7 mouse cellular contexts compared by ENCODE assay signal in the genomic region with DNA sequence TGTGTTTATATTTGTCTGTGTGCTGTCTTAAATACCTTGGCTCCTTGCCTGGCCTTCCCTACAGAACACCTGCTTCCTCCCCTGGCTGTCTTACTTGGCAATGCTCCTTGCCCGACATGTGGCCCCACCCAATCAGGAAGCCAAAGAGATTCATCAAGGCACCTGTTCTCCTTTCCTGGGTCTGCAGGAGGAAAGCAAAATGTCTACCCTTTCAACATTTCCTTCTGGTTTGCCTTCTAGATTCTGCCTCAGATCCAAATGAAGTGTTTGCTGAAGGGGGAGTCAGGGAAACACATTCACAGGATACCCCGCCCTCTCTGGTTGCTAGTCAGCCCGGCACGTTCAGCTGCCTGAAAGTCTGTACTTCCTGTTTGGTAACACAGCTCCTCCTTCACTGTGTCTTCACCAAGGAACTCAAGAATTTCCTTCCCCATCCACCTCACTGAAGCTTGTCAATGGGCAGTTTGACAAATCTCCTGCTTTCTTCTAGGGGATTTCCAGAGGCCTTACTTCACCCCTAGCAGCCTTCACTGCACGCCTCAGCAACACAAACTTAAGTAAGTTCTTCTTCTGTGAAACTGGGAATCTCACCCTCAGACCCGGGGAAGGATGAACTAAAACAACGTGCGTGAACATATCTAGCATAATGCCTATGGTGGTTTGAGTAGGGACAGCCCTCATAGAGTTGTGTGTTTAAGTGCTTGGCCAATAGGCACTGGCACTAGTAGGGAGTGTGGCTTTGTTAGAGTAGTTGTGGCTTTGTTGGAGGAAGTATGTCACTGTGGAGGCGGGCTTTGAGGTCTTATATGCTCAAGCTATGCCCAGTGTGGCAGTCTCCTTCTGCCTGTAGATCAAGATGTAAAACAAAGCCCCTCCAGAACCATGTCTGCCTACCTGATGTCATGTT. TPM values are rescaled to one million over a fixed set of nuclear protein-coding genes. Genes with fewer than 3 reads are reported as not detected.
DNase-seq lines count a peak whose midpoint lies in the region; ATAC-seq lines count a peak whose summit lies in the region.

No protein-coding gene starts in this region.

- WGBS in kidney, embryonic 14.5 days, result 83% methylated on average over 9 of the region's 9 CpGs
- 93% methylated on average over 9 of the region's 9 CpGs for WGBS in midbrain, embryonic 13.5 days

- no peaks in the 10 kb centered on the region for H3K9me3 ChIP-seq in kidney, embryonic 14.5 days (ENCODE audit: control insufficient read depth, low read length)
- H3K9me3 ChIP-seq in midbrain, embryonic 13.5 days, result no peaks in the 10 kb centered on the region

- peak; percentile 80 for DNase-seq in 416B (ENCODE audit: low read depth)
- peak; percentile 86 for DNase-seq in CD4-positive helper T cell, adult 2 months (ENCODE audit: low read depth, low spot score)
- peak; percentile 70 to 80 for DNase-seq in cerebellum, postnatal 25 days
- peak; percentile 58 to 76 for DNase-seq in monocyte, adult 2 months (ENCODE audit: low read depth in 1 of 2, low spot score in 2 of 2)
- no peak for DNase-seq in left cerebral cortex, postnatal 36 days (ENCODE audit: low spot score in 2 of 2)

- no peak overlapping the region for H3K9ac ChIP-seq in kidney, embryonic 14.5 days (ENCODE audit: low read depth, low read length)
- H3K9ac ChIP-seq in midbrain, embryonic 13.5 days (replicated peaks), result no peak overlapping the region

- H3K4me2 ChIP-seq in kidney, embryonic 14.5 days (replicated peaks; ENCODE audit: low read depth, low read length), result no peak overlapping the region
- H3K4me2 ChIP-seq in midbrain, embryonic 13.5 days (replicated peaks), result no peak overlapping the region

- H3K4me3 ChIP-seq in kidney, embryonic 14.5 days (ENCODE audit: low read length), result no peak overlapping the region
- no peak overlapping the region for H3K4me3 ChIP-seq in midbrain, embryonic 13.5 days (replicated peaks)

- H3K4me1 ChIP-seq in kidney, embryonic 14.5 days (ENCODE audit: control insufficient read depth, insufficient read depth, low read length), result no peaks in the 10 kb centered on the region
- H3K4me1 ChIP-seq in midbrain, embryonic 13.5 days (replicated peaks), result no peaks in the 10 kb centered on the region

- no peaks in the 10 kb centered on the region for H3K27me3 ChIP-seq in kidney, embryonic 14.5 days (ENCODE audit: control insufficient read depth, insufficient read depth, low read length)
- no peaks in the 10 kb centered on the region for H3K27me3 ChIP-seq in midbrain, embryonic 13.5 days

- intact Hi-C loops in left cerebral cortex, postnatal 36 days (cut with DNase I), result loop anchor here (10.0 kb wide), 2 partner anchors 145 to 225 kb away; partner anchors contain the start of genes Mesd and Tlnrd1

- no peak for ATAC-seq in kidney, embryonic 14.5 days (ENCODE audit: low FRiP score, low TSS enrichment)
- ATAC-seq in midbrain, embryonic 13.5 days, result no peak

- peak overlapping the region; percentile 13; the same call in 1 of the 2 replicates for H3K27ac ChIP-seq in kidney, embryonic 14.5 days (ENCODE audit: low read depth, low read length)
- H3K27ac ChIP-seq in midbrain, embryonic 13.5 days, result no peak overlapping the region

- H3K36me3 ChIP-seq in kidney, embryonic 14.5 days (ENCODE audit: control insufficient read depth, insufficient read depth, low read length), result no peaks in the 10 kb centered on the region
- no peaks in the 10 kb centered on the region for H3K36me3 ChIP-seq in midbrain, embryonic 13.5 days

RNA-seq across cellular contexts. Expression of gene Stard5, which starts 27.7 kb away (rescaled TPM):
- polyA plus RNA-seq in kidney, embryonic 14.5 days (2014; fragmentation: Nextera tagmentation; extraction: Ambion mirVana), result 13.0 and 19.4 TPM in 2 replicates
- total RNA-seq in left cerebral cortex, postnatal 36 days (2021), result 1 to 10 TPM; 7.4 to 9.2 TPM
- polyA plus RNA-seq in midbrain, embryonic 13.5 days (2015; fragmentation: Nextera tagmentation; extraction: Ambion mirVana), result 7.8 and 9.0 TPM in 2 replicates

Comparison
In these comparisons a context has a peak if more than half of its experiments do, and no peak if none do; other contexts are left out.
1. DNase-seq: peak in 416B (single experiment), CD4-positive helper T cell, adult 2 months (single experiment), cerebellum, postnatal 25 days (2 of 2) and monocyte, adult 2 months (2 of 2); none in left cerebral cortex, postnatal 36 days (0 of 2).